Mouse (Mus musculus) MEL (cell line): Measurements from ENCODE around the gene Arhgap35. TPM values are rescaled to one million over a fixed set of nuclear protein-coding genes. Genes with fewer than 3 reads are reported as not detected.

ENCODE experiments used
- DNase-seq: peaks from one replicate; pipeline ENCODE4 v3.0.0; 2011; ENCODE audit warnings: low read depth, low spot score
- H3K27ac ChIP-seq: 2 replicates; pipeline ENCODE4 v1.5.1; 2012; ENCODE audit warnings: low read depth, mild to moderate bottlenecking, control low read depth, low read length, moderate library complexity; ENCODE audit not compliant: control insufficient read depth
- H3K27me3 ChIP-seq, 2 experiments: fragments of 150-350 bp in 1 of 2; sonication (generic) in 1 of 2; 2 replicates each; pipeline ENCODE4 v1.6.1; 2012; ENCODE audit warnings: low read length in 2 of 2, mild to moderate bottlenecking in 2 of 2, improper control_type of control experiment in 1 of 2, moderate library complexity in 1 of 2; ENCODE audit not compliant: insufficient read depth in 2 of 2, control insufficient read depth in 1 of 2
- H3K36me3 ChIP-seq, 2 experiments: 2 replicates each; pipeline ENCODE4 v1.6.1; 2012 to 2014; ENCODE audit warnings: low read length in 2 of 2, improper control_type of control experiment in 1 of 2, inconsistent platforms in 1 of 2, mild to moderate bottlenecking in 1 of 2; ENCODE audit not compliant: insufficient read depth in 2 of 2, control insufficient read depth in 1 of 2
- H3K4me1 ChIP-seq, 2 experiments: fragments of 150-350 bp in 1 of 2; sonication (generic) in 1 of 2; 2 replicates each; pipeline ENCODE4 v1.6.1; 2012; ENCODE audit warnings: low read length in 2 of 2, improper control_type of control experiment in 1 of 2, mild to moderate bottlenecking in 1 of 2; ENCODE audit not compliant: insufficient read depth in 2 of 2, control insufficient read depth in 1 of 2
- H3K4me3 ChIP-seq, 2 experiments: fragments of 150-350 bp in 1 of 2; sonication (generic) in 1 of 2; 2 replicates each; pipeline ENCODE4 v1.5.1; 2012; ENCODE audit warnings: low read depth in 2 of 2, low read length in 2 of 2, mild to moderate bottlenecking in 2 of 2, moderate library complexity in 2 of 2, control low read depth in 1 of 2, improper control_type of control experiment in 1 of 2; ENCODE audit not compliant: control insufficient read depth in 1 of 2, insufficient read depth in 1 of 2
- H3K79me2 ChIP-seq: 2 replicates; pipeline ENCODE4 v1.6.1; 2012; ENCODE audit warnings: mild to moderate bottlenecking, low read length, moderate library complexity; ENCODE audit not compliant: control insufficient read depth, poor library complexity, insufficient read depth
- H3K9ac ChIP-seq: 2 replicates; pipeline ENCODE4 v1.6.1; 2012; ENCODE audit warnings: low read depth, mild to moderate bottlenecking, control low read depth, low read length, moderate library complexity; ENCODE audit not compliant: control insufficient read depth, poor library complexity, severe bottlenecking
- H3K9me3 ChIP-seq: fragments of 150-350 bp; sonication (generic); replicated peaks from 2 replicates; pipeline ENCODE4 v1.6.1; 2012; ENCODE audit warnings: mild to moderate bottlenecking, low read length, improper control_type of control experiment, moderate library complexity; ENCODE audit not compliant: insufficient read depth
- CHD1 ChIP-seq: IDR thresholded peaks from 2 replicates; pipeline ENCODE4 v1.6.1; 2012; ENCODE audit warnings: low read depth, mild to moderate bottlenecking, inconsistent platforms, low read length, improper control_type of control experiment
- CTCF ChIP-seq, 3 experiments: IDR thresholded peaks in 2 of 3; conservative IDR thresholded peaks in 1 of 3; 2 replicates each; pipeline ENCODE4 v1.5.1; 2011 to 2012; ENCODE audit warnings: low read length in 3 of 3, low read depth in 2 of 3, mild to moderate bottlenecking in 2 of 3, improper control_type of control experiment in 1 of 3, inconsistent platforms in 1 of 3, mixed read lengths in 1 of 3, moderate library complexity in 1 of 3; ENCODE audit not compliant: control insufficient read depth in 1 of 3, insufficient read depth in 1 of 3, poor library complexity in 1 of 3, severe bottlenecking in 1 of 3
- E2F4 ChIP-seq: IDR thresholded peaks from 2 replicates; pipeline ENCODE4 v1.6.1; 2011; ENCODE audit warnings: low read depth, low read length, improper control_type of control experiment, borderline replicate concordance
- EP300 ChIP-seq, 2 experiments: IDR thresholded peaks; 2 replicates each; pipeline ENCODE4 v1.6.1; 2011; ENCODE audit warnings: improper control_type of control experiment in 2 of 2, low read length in 2 of 2, low read depth in 1 of 2, mild to moderate bottlenecking in 1 of 2
- ETS1 ChIP-seq: IDR thresholded peaks from 2 replicates; pipeline ENCODE4 v1.6.1; 2012; ENCODE audit warnings: low read depth, mild to moderate bottlenecking, inconsistent platforms, low read length, improper control_type of control experiment, moderate library complexity
- GATA1 ChIP-seq: IDR thresholded peaks from 2 replicates; pipeline ENCODE4 v1.6.1; 2011; ENCODE audit warnings: low read depth, low read length, improper control_type of control experiment
- HCFC1 ChIP-seq: IDR thresholded peaks from 2 replicates; pipeline ENCODE4 v1.6.1; 2012; ENCODE audit warnings: low read depth, mild to moderate bottlenecking, inconsistent platforms, low read length, improper control_type of control experiment, moderate library complexity
- KAT2A ChIP-seq: conservative IDR thresholded peaks from 2 replicates; pipeline ENCODE4 v1.6.1; 2012; ENCODE audit warnings: low read depth, low read length, improper control_type of control experiment, inconsistent platforms
- MAFK ChIP-seq: IDR thresholded peaks from 2 replicates; pipeline ENCODE4 v1.6.1; 2011; ENCODE audit warnings: low read depth, mild to moderate bottlenecking, low read length, improper control_type of control experiment, borderline replicate concordance
- MEF2A ChIP-seq: IDR thresholded peaks from 2 replicates; pipeline ENCODE4 v1.6.1; 2014; ENCODE audit warnings: low read depth, mild to moderate bottlenecking, inconsistent platforms, low read length, improper control_type of control experiment; ENCODE audit not compliant: poor library complexity, insufficient replicate concordance, severe bottlenecking; ENCODE audit errors: extremely low read depth
- MYB ChIP-seq: IDR thresholded peaks from 2 replicates; pipeline ENCODE4 v1.6.1; 2011; ENCODE audit warnings: mild to moderate bottlenecking, low read depth, low read length, improper control_type of control experiment
- MYC ChIP-seq: IDR thresholded peaks from 2 replicates; pipeline ENCODE4 v1.6.1; 2011; ENCODE audit warnings: low read depth, mild to moderate bottlenecking, low read length, improper control_type of control experiment, moderate library complexity
- RAD21 ChIP-seq: IDR thresholded peaks from 2 replicates; pipeline ENCODE4 v1.6.1; 2011; ENCODE audit warnings: mild to moderate bottlenecking, low read depth, low read length, improper control_type of control experiment
- SMC3 ChIP-seq: IDR thresholded peaks from 2 replicates; pipeline ENCODE4 v1.6.1; 2011; ENCODE audit warnings: low read depth, low read length, improper control_type of control experiment
- TAL1 ChIP-seq: IDR thresholded peaks from 2 replicates; pipeline ENCODE4 v1.6.1; 2012; ENCODE audit warnings: mild to moderate bottlenecking, inconsistent platforms, low read length, moderate library complexity, mixed read lengths
- UBTF ChIP-seq: IDR thresholded peaks from 2 replicates; pipeline ENCODE4 v1.6.1; 2012; ENCODE audit warnings: low read depth, mild to moderate bottlenecking, inconsistent platforms, low read length, improper control_type of control experiment, moderate library complexity, borderline replicate concordance; ENCODE audit not compliant: insufficient read depth
- ZC3H11A ChIP-seq: IDR thresholded peaks from 2 replicates; pipeline ENCODE4 v1.6.1; 2012; ENCODE audit warnings: low read depth, mild to moderate bottlenecking, inconsistent platforms, low read length, improper control_type of control experiment
- ZKSCAN1 ChIP-seq: IDR thresholded peaks from 2 replicates; pipeline ENCODE4 v1.6.1; 2012; ENCODE audit warnings: low read depth, mild to moderate bottlenecking, inconsistent platforms, low read length, improper control_type of control experiment, moderate library complexity
- polyA plus RNA-seq, 2 experiments: library from polyadenylated mRNA; stranded (reverse) in 1 of 2; unstranded in 1 of 2; fragments of >175 nt in 1 of 2; fragments of >200 nt in 1 of 2; gene quantifications; 2 replicates each; pipeline versions ENCODE4 v1.2.1 to v1.2.4; 2012; ENCODE audit warnings: low replicate concordance in 2 of 2, low read depth in 1 of 2; ENCODE audit not compliant: insufficient read length in 2 of 2, insufficient read depth in 1 of 2, missing spikeins in 1 of 2
- total RNA-seq: library from RNA; depleted of rRNA; stranded (reverse); fragments of 300-350 nt; gene quantifications from 2 replicates; pipeline ENCODE4 v1.2.3, GENCODE M21; 2012

The Arhgap35 gene
- total and polyA plus RNA-seq, 3 experiments, result 7.4 to 13.4 TPM; not detected in 1

GRCm38 (mm10) chr7:16628096-16628771 lies 13.4 kb upstream of the Arhgap35 start:
- peak; percentile 79 for DNase-seq
- H3K9ac ChIP-seq, result no peak overlapping the region
- peak; percentile 31 to 84 (median 74) for TF ChIP-seq CTCF (IDR thresholded peaks at IDR 0.05 in 2 of 3, conservative IDR thresholded peaks at IDR 0.05 in 1 of 3; ENCODE audit: control insufficient read depth in 1 of 3, insufficient read depth in 1 of 3, low read depth in 2 of 3, low read length in 3 of 3, poor library complexity in 1 of 3, severe bottlenecking in 1 of 3)
- no peak for TF ChIP-seq E2F4
- no peak for TF ChIP-seq MYB
- peak; percentile 51 for TF ChIP-seq RAD21
- no peak for TF ChIP-seq ETS1
- TF ChIP-seq MYC, result no peak
- TF ChIP-seq KAT2A, result no peak
- no peak for TF ChIP-seq EP300 (IDR thresholded peaks at IDR 0.05; ENCODE audit: low read depth in 1 of 2, low read length in 2 of 2)
- TF ChIP-seq SMC3, result peak; percentile 34
- TF ChIP-seq, all 39 proteins: peak for 3
- H3K4me3 ChIP-seq, result no peak overlapping the region
- H3K27me3 ChIP-seq, result no peaks in the 10 kb centered on the region; a peak in 1 of 4 replicates
- peaks cover 0 to 6% of the 10 kb centered on the region in 2 experiments; a peak in 2 of 4 replicates for H3K4me1 ChIP-seq
- H3K36me3 ChIP-seq, result peaks cover 0 to 5% of the 10 kb centered on the region in 2 experiments; a peak in 1 of 4 replicates
- H3K9me3 ChIP-seq, result no peaks in the 10 kb centered on the region
- H3K27ac ChIP-seq, result no peak overlapping the region
- no peaks in the 10 kb centered on the region for H3K79me2 ChIP-seq

- 0 out of 4 replicates have a peak, but pooled peaks cover 0 to 2% of the 10 kb centered on the region in 2 experiments for H3K36me3 ChIP-seq
- H3K4me1 ChIP-seq, result peaks cover 0 to 3% of the 10 kb centered on the region in 2 experiments; a peak in 1 of 4 replicates
- no peak for TF ChIP-seq MAFK
- TF ChIP-seq GATA1, result 0 out of 2 replicates have a peak, but pooled peaks have one; percentile 34
- no peak overlapping the region for H3K27ac ChIP-seq
- no peak overlapping the region for H3K4me3 ChIP-seq
- H3K79me2 ChIP-seq, result no peaks in the 10 kb centered on the region
- no peak for DNase-seq
- H3K9ac ChIP-seq, result no peak overlapping the region
- H3K9me3 ChIP-seq, result no peaks in the 10 kb centered on the region
- no peaks in the 10 kb centered on the region; a peak in 1 of 4 replicates for H3K27me3 ChIP-seq
Observed at GRCm38 (mm10) chr7:16623687-16624086, 8.9 kb upstream of the Arhgap35 start.

- Histone ChIP-seq H3K79me2 (no peaks in the 10 kb centered on the region), H3K9ac (no peak overlapping the region), H3K4me1 (peaks cover 1 to 7% of the 10 kb centered on the region in 2 experiments; a peak in 2 of 4 replicates), H3K4me3 (no peak overlapping the region), H3K27me3 (no peaks in the 10 kb centered on the region; a peak in 1 of 4 replicates), H3K9me3 (no peaks in the 10 kb centered on the region), H3K27ac (no peak overlapping the region), H3K36me3 (peaks cover 0 to 4% of the 10 kb centered on the region in 2 experiments; a peak in 1 of 4 replicates)
- no peak for DNase-seq
- no peak for TF ChIP-seq EP300 (IDR thresholded peaks at IDR 0.05; ENCODE audit: low read depth in 1 of 2, low read length in 2 of 2)
- TF ChIP-seq MEF2A, result no peak
- no peak for TF ChIP-seq MYB
- TF ChIP-seq MAFK, result no peak
- TF ChIP-seq E2F4, result no peak
- TF ChIP-seq CHD1, result no peak
- no peak for TF ChIP-seq ZKSCAN1
- no peak for TF ChIP-seq HCFC1
- no peak for TF ChIP-seq UBTF
- no peak for TF ChIP-seq ZC3H11A
- TF ChIP-seq TAL1, result no peak
Observed at GRCm38 (mm10) chr7:16623131-16623530, 8.3 kb upstream of the Arhgap35 start.
